ENCODE assay signal across 14 mouse cellular contexts in genomic region chr12:29439343-29440019, GRCm38 (mm10).
DNase-seq lines count a peak whose midpoint lies in the region; TF ChIP-seq lines count a peak whose summit lies in the region.
"Had no signal": no experiment of that assay in that cellular context is flagged by ENCODE, and none has a peak within 500 bp of the region (broad histone marks: within the 10 kb centered on the region; RNA-seq: fewer than 3 reads in every experiment).

No protein-coding gene starts in this region.

- no peak overlapping the region for H3K27ac ChIP-seq in layer of hippocampus, adult 2 months
- H3K27ac ChIP-seq: heart, embryonic 15.5 days; hindbrain, embryonic 13.5 days; limb, embryonic 12.5 days; neural tube, embryonic 15.5 days had no signal

- DNase-seq in left cerebral cortex, adult 18-20 months (ENCODE audit: low spot score in 2 of 2) = peak; percentile 6 to 11
- DNase-seq in left cerebral cortex, adult 11 months (ENCODE audit: low spot score) = no peak
- peak; percentile 39 to 44 for DNase-seq in layer of hippocampus, adult 2 months (ENCODE audit: low spot score in 2 of 2)
- peak; percentile 29 to 51 for DNase-seq in left cerebral cortex, postnatal 14 days (ENCODE audit: low spot score in 2 of 2)
- DNase-seq in telencephalon, adult 2 months (ENCODE audit: low read depth, low spot score) = peak; percentile 29
- no peak for DNase-seq in kidney, adult 18-20 months
- DNase-seq in gastrocnemius, postnatal 25 days = no peak
- no peak for DNase-seq in adrenal gland, postnatal 36 days
- DNase-seq: cerebellum, adult 11 months; kidney, adult 8-10 months had no signal

- no peak for TF ChIP-seq CTCF in layer of hippocampus, adult 2 months (conservative IDR thresholded peaks at IDR 0.05)

- no peak overlapping the region for H3K4me3 ChIP-seq in layer of hippocampus, adult 2 months
- H3K4me3 ChIP-seq: heart, embryonic 15.5 days; hindbrain, embryonic 13.5 days; limb, embryonic 12.5 days; neural tube, embryonic 15.5 days had no signal

- intact Hi-C loops in left cerebral cortex, postnatal 14 days (cut with DNase I) = no loop called here

Comparison
In these comparisons a context has a peak if more than half of its experiments do, and no peak if none do; other contexts are left out.
1. DNase-seq: peak in left cerebral cortex, adult 18-20 months (2 of 2), layer of hippocampus, adult 2 months (2 of 2), left cerebral cortex, postnatal 14 days (2 of 2) and telencephalon, adult 2 months (single experiment); none in left cerebral cortex, adult 11 months (single experiment), kidney, adult 18-20 months (single experiment), gastrocnemius, postnatal 25 days (single experiment) and adrenal gland, postnatal 36 days (0 of 2).